Mouse (Mus musculus) G1E (cell line): ENCODE results near the gene Qsox2. TPM values are rescaled to one million over a fixed set of nuclear protein-coding genes. Genes with fewer than 3 reads are reported as not detected.

Experiments
- ATAC-seq: 2 replicates; pipeline ENCODE4 v1.8.0; 2016; ENCODE audit warnings: mild to moderate bottlenecking; ENCODE audit not compliant: insufficient number of reproducible peaks, poor library complexity, low FRiP score, severe bottlenecking; ENCODE audit errors: extremely low read depth
- DNase-seq: peaks from one replicate; pipeline ENCODE4 v3.0.0; 2012; ENCODE audit warnings: low spot score
- H3K27me3 ChIP-seq: 2 replicates; pipeline ENCODE4 v1.6.1; 2012; ENCODE audit warnings: mild to moderate bottlenecking, low read length, inconsistent platforms; ENCODE audit not compliant: insufficient read depth
- H3K36me3 ChIP-seq: replicated peaks from 2 replicates; pipeline ENCODE3; 2012; ENCODE audit warnings: mild to moderate bottlenecking, inconsistent platforms
- H3K4me1 ChIP-seq: 2 replicates; pipeline ENCODE4 v1.6.1; 2012; ENCODE audit warnings: low read depth, low read length, inconsistent platforms, mixed read lengths; ENCODE audit not compliant: insufficient read depth
- H3K4me3 ChIP-seq: 2 replicates; pipeline ENCODE4 v1.5.1; 2012; ENCODE audit warnings: low read depth, mild to moderate bottlenecking, inconsistent platforms, low read length, moderate library complexity, mixed read lengths
- H3K9me3 ChIP-seq: replicated peaks from 2 replicates; pipeline ENCODE4 v1.6.1; 2012; ENCODE audit warnings: inconsistent platforms
- CTCF ChIP-seq: IDR thresholded peaks from 2 replicates; pipeline ENCODE4 v1.5.1; 2012; ENCODE audit warnings: low read depth, low read length, inconsistent platforms, mixed read lengths
- GATA1 ChIP-seq: IDR thresholded peaks from 2 replicates; pipeline ENCODE4 v1.6.1; 2012; ENCODE audit warnings: borderline replicate concordance, low read length, inconsistent platforms, mixed read lengths
- GATA2 ChIP-seq: IDR thresholded peaks from 2 replicates; pipeline ENCODE4 v1.6.1; 2012; ENCODE audit warnings: low read depth, low read length, inconsistent platforms, borderline replicate concordance
- POLR2AphosphoS5 ChIP-seq: IDR thresholded peaks from 2 replicates; pipeline ENCODE4 v1.6.1; 2012; ENCODE audit warnings: low read depth, low read length, inconsistent platforms; ENCODE audit not compliant: insufficient replicate concordance
- TAL1 ChIP-seq: conservative IDR thresholded peaks from 2 replicates; pipeline ENCODE4 v1.6.1; 2012; ENCODE audit warnings: low read depth, low read length, inconsistent platforms, mixed read lengths
- polyA plus RNA-seq: library from polyadenylated mRNA; stranded (reverse); fragments of >175 nt; gene quantifications from 2 replicates; pipeline ENCODE4 v1.2.3, GENCODE M21; 2012
- total RNA-seq, 2 experiments: library from RNA; stranded (forward) in 1 of 2; stranded (reverse) in 1 of 2; fragments of 200-1000 nt in 1 of 2; fragments of >200 nt in 1 of 2; fragmentation: Nextera tagmentation in 1 of 2; gene quantifications; 2 replicates each; pipeline ENCODE4 v1.2.3; 2014 to 2017

Gene Qsox2
- total and polyA plus RNA-seq, 3 experiments = 6.8 to 10.8 (median 7.6) TPM

GRCm38 (mm10) chr2:26198488-26198887 is 38.8 kb downstream of the Qsox2 start:
- DNase-seq = no peak
- ATAC-seq = no peak
- no peaks in the 10 kb centered on the region for H3K9me3 ChIP-seq
- H3K4me3 ChIP-seq = no peak overlapping the region
- no peak for TF ChIP-seq GATA2
- TF ChIP-seq GATA1 = no peak
- no peak for TF ChIP-seq TAL1
- no peak for TF ChIP-seq CTCF
- TF ChIP-seq POLR2AphosphoS5 = no peak
- peaks cover 57% of the 10 kb centered on the region for H3K27me3 ChIP-seq
- no peaks in the 10 kb centered on the region for H3K36me3 ChIP-seq
- no peaks in the 10 kb centered on the region for H3K4me1 ChIP-seq

- Histone ChIP-seq H3K36me3 (no peaks in the 10 kb centered on the region), H3K27me3 (peaks cover 55% of the 10 kb centered on the region), H3K9me3 (no peaks in the 10 kb centered on the region), H3K4me1 (no peaks in the 10 kb centered on the region), H3K4me3 (no peak overlapping the region)
- ATAC-seq (no peak), DNase-seq (no peak)
- TF ChIP-seq POLR2AphosphoS5 = no peak
- no peak for TF ChIP-seq CTCF
- no peak for TF ChIP-seq GATA2
- no peak for TF ChIP-seq TAL1
- TF ChIP-seq GATA1 = no peak
These were observed 42.6 kb downstream of the Qsox2 start for GRCm38 (mm10) chr2:26194552-26195339.

- no peak overlapping the region for H3K4me3 ChIP-seq
- no peak for TF ChIP-seq TAL1
- TF ChIP-seq GATA1 = no peak
- TF ChIP-seq POLR2AphosphoS5 = no peak
- TF ChIP-seq GATA2 = no peak
- no peak for TF ChIP-seq CTCF
- no peaks in the 10 kb centered on the region for H3K36me3 ChIP-seq
- peaks cover 69% of the 10 kb centered on the region for H3K27me3 ChIP-seq
- peaks cover 18% of the 10 kb centered on the region for H3K4me1 ChIP-seq
- DNase-seq (peak; percentile 63), ATAC-seq (peak; percentile 34)
- no peaks in the 10 kb centered on the region for H3K9me3 ChIP-seq
These were observed 48.8 kb downstream of the Qsox2 start for GRCm38 (mm10) chr2:26188517-26188916.

- no peaks in the 10 kb centered on the region for H3K36me3 ChIP-seq
- peaks cover 18% of the 10 kb centered on the region for H3K4me1 ChIP-seq
- no peaks in the 10 kb centered on the region for H3K9me3 ChIP-seq
- TF ChIP-seq GATA1 (no peak), TAL1 (no peak), POLR2AphosphoS5 (no peak), GATA2 (no peak), CTCF (no peak)
- H3K4me3 ChIP-seq = no peak overlapping the region
- no peak for DNase-seq
- ATAC-seq = no peak
- peaks cover 62% of the 10 kb centered on the region for H3K27me3 ChIP-seq
These were observed 53.0 kb downstream of the Qsox2 start for GRCm38 (mm10) chr2:26184352-26184751.

- ATAC-seq (no peak), DNase-seq (no peak)
- TF ChIP-seq CTCF (peak; percentile 13; the same call in 1 of the 2 replicates), GATA2 (no peak), GATA1 (no peak), TAL1 (no peak), POLR2AphosphoS5 (no peak)
- Histone ChIP-seq H3K36me3 (no peaks in the 10 kb centered on the region), H3K4me3 (no peak overlapping the region), H3K27me3 (peaks cover 63% of the 10 kb centered on the region), H3K4me1 (peaks cover 6% of the 10 kb centered on the region; the same call in 1 of the 2 replicates), H3K9me3 (no peaks in the 10 kb centered on the region)
These were observed 54.7 kb downstream of the Qsox2 start for GRCm38 (mm10) chr2:26182646-26183045.

GRCm38 (mm10) chr2:26177189-26177588 is 60.1 kb downstream of the Qsox2 start:
- no peak overlapping the region for H3K4me3 ChIP-seq
- ATAC-seq = no peak
- no peaks in the 10 kb centered on the region for H3K9me3 ChIP-seq
- H3K36me3 ChIP-seq = no peaks in the 10 kb centered on the region
- no peak for DNase-seq
- peaks cover 54% of the 10 kb centered on the region for H3K27me3 ChIP-seq
- TF ChIP-seq TAL1 = no peak
- H3K4me1 ChIP-seq = 0 out of 2 replicates have a peak, but pooled peaks cover 3% of the 10 kb centered on the region
